Comparison of ENCODE assay signal across 26 mouse cellular contexts in genomic region chr8:47847161-47847560, GRCm38 (mm10). TPM values are rescaled to one million over a fixed set of nuclear protein-coding genes. Genes with fewer than 3 reads are reported as not detected.
DNase-seq lines count a peak whose midpoint lies in the region; ATAC-seq and TF ChIP-seq lines count a peak whose summit lies in the region.
"Had no signal": no experiment of that assay in that cellular context is flagged by ENCODE, and none has a peak within 500 bp of the region (broad histone marks: within the 10 kb centered on the region; RNA-seq: fewer than 3 reads in every experiment).

No protein-coding gene starts in this region.

- intact Hi-C loops in heart, postnatal 10 days (cut with DNase I) = no loop called here

- H3K27me3 ChIP-seq in lung, embryonic 14.5 days (ENCODE audit: insufficient read depth, low read length) = no peaks in the 10 kb centered on the region
- H3K27me3 ChIP-seq: CH12.LX; embryonic facial prominence, embryonic 12.5 days; forebrain, embryonic 12.5 days; Patski had no signal

- H3K36me3 ChIP-seq in lung, embryonic 14.5 days (ENCODE audit: insufficient read depth) = peaks cover 76% of the 10 kb centered on the region

- no peak for TF ChIP-seq CTCF in lung, embryonic 14.5 days (IDR thresholded peaks at IDR 0.05; ENCODE audit: low read depth)

- no peak overlapping the region for H3K4me3 ChIP-seq in lung, embryonic 14.5 days (ENCODE audit: low read depth, low read length)
- H3K4me3 ChIP-seq: embryonic facial prominence, embryonic 10.5 days; embryonic facial prominence, embryonic 12.5 days; forebrain, embryonic 12.5 days had no signal

- peak; percentile 27 to 65 for DNase-seq in cerebellum, postnatal 10 days
- no peak for DNase-seq in cerebellum, adult 11 months
- peak; percentile 84 for DNase-seq in heart, adult 11 months
- DNase-seq in heart, postnatal 10 days = no peak
- DNase-seq in lung, embryonic 14.5 days = peak; percentile 27
- no peak for DNase-seq in lung, postnatal 14 days
- DNase-seq: adrenal gland, adult 8-10 months; adrenal gland, postnatal 14 days; adrenal gland, postnatal 36 days; B cell, adult 2 months; cerebellum, adult 18-20 months; cerebellum, adult 8-10 months; cerebellum, adult 9-11 months had no signal

- no peak overlapping the region for H3K4me2 ChIP-seq in lung, embryonic 14.5 days
- H3K4me2 ChIP-seq: embryonic facial prominence, embryonic 12.5 days; forebrain, embryonic 12.5 days had no signal

- H3K9ac ChIP-seq in lung, embryonic 14.5 days = no peak overlapping the region
- H3K9ac ChIP-seq: embryonic facial prominence, embryonic 12.5 days; forebrain, embryonic 12.5 days had no signal

- no peak overlapping the region for H3K27ac ChIP-seq in lung, embryonic 14.5 days (ENCODE audit: low read depth)
- H3K27ac ChIP-seq: embryonic facial prominence, embryonic 10.5 days; embryonic facial prominence, embryonic 12.5 days; forebrain, embryonic 12.5 days had no signal

- no peak for ATAC-seq in lung, embryonic 14.5 days (ENCODE audit: insufficient read depth)
- ATAC-seq: activated CD4-positive, CD25-positive, alpha-beta regulatory T cell, adult 4 months; CD4-positive, CD25-positive, alpha-beta regulatory T cell, adult 4 months; forebrain, embryonic 14.5 days; forebrain, embryonic 16.5 days; Patski had no signal

- no peaks in the 10 kb centered on the region for H3K9me3 ChIP-seq in lung, embryonic 14.5 days (ENCODE audit: low read depth, low read length)
- H3K9me3 ChIP-seq: embryonic facial prominence, embryonic 10.5 days; embryonic facial prominence, embryonic 12.5 days; forebrain, embryonic 12.5 days; G1E had no signal

- no peaks in the 10 kb centered on the region for H3K4me1 ChIP-seq in lung, embryonic 14.5 days (ENCODE audit: insufficient read depth)
- H3K4me1 ChIP-seq: forebrain, embryonic 12.5 days had no signal

- 75% methylated on average over 14 of the region's 14 CpGs for WGBS in lung, embryonic 14.5 days

RNA-seq across cellular contexts. Expression of gene Cldn22, which starts 22.9 kb away (rescaled TPM):
- not detected for total RNA-seq in heart, postnatal 10 days (2021)
- not detected in 2 replicates for polyA plus RNA-seq in lung, embryonic 14.5 days (2014; fragmentation: Nextera tagmentation; extraction: Ambion mirVana)
- total RNA-seq: CH12.LX had no signal
- polyA plus RNA-seq: CD4-positive, CD25-positive, alpha-beta regulatory T cell, adult 4 months; embryonic facial prominence, embryonic 10.5 days; embryonic facial prominence, embryonic 12.5 days; embryonic facial prominence, embryonic 14.5 days; forebrain, embryonic 12.5 days; forebrain, embryonic 14.5 days; forebrain, embryonic 16.5 days; G1E; Patski had no signal

RNA-seq across cellular contexts. Expression of gene Cldn24, which starts 25.2 kb away (rescaled TPM):
- total RNA-seq in heart, postnatal 10 days (2021) = not detected
- not detected in 2 replicates for polyA plus RNA-seq in lung, embryonic 14.5 days (2014; fragmentation: Nextera tagmentation; extraction: Ambion mirVana)
- total RNA-seq: adrenal gland, adult 18-20 months; adrenal gland, adult 8-10 months; adrenal gland, postnatal 14 days; adrenal gland, postnatal 36 days; CH12.LX had no signal
- polyA plus RNA-seq: activated CD4-positive, CD25-positive, alpha-beta regulatory T cell, adult 4 months; CD4-positive, CD25-positive, alpha-beta regulatory T cell, adult 4 months; cortical plate, adult 2 months; embryonic facial prominence, embryonic 10.5 days; embryonic facial prominence, embryonic 12.5 days; embryonic facial prominence, embryonic 14.5 days; forebrain, embryonic 12.5 days; forebrain, embryonic 14.5 days; forebrain, embryonic 16.5 days; G1E had no signal

Comparison
In these comparisons a context has a peak if more than half of its experiments do, and no peak if none do; other contexts are left out.
1. DNase-seq: peak in cerebellum, postnatal 10 days (2 of 2), heart, adult 11 months (single experiment) and lung, embryonic 14.5 days (single experiment); none in cerebellum, adult 11 months (single experiment), heart, postnatal 10 days (0 of 2) and lung, postnatal 14 days (single experiment).